Mouse (Mus musculus) induced T-regulatory cell, adult 2 months (primary cell): ENCODE measurements around the gene Serpina3f.

Experiments
- DNase-seq: peaks from one replicate; pipeline ENCODE4 v3.0.0-alpha.2; 2012; ENCODE audit warnings: low read depth

Serpina3f gene

DNA sequence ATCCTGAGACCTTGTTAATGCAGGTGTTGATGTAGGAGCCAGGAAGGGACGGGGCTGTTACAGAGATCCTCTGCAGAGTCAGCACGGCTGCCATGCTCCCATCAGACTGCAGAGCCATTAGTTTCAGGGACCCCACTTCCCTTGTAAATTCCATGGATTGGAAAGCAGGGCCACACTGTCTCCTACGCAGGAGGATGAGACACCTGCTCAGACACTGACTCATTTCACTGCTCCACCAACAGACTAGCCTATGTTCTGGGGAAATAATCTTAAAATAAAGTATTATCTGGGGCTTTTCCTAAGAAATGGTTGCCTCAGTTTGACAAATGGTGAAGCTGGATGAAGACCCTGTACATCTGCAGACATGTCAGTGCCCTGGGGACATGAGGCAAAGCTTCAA, 33.9 kb downstream of the Serpina3f start:
- DNase-seq: no peak

DNA sequence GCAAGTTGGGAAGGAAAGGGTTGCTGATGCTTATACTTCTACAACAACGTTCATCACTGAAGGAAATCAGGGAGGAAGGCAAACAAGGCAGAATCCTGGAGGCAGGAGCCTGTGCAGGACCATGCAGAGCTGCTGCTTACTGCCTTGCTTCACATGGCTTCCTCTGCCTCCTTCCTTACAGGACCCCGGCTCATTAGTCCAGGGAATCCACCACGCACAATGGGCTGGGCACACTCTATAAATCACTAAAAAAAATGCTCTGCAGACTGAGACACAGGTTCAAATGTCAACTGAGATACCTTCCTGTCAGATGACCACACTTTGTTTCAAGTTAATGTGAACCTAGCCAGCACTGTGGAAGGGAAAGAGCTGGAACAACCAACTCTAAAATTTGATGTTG, 46.7 kb downstream of the Serpina3f start:
- DNase-seq: no peak

DNA sequence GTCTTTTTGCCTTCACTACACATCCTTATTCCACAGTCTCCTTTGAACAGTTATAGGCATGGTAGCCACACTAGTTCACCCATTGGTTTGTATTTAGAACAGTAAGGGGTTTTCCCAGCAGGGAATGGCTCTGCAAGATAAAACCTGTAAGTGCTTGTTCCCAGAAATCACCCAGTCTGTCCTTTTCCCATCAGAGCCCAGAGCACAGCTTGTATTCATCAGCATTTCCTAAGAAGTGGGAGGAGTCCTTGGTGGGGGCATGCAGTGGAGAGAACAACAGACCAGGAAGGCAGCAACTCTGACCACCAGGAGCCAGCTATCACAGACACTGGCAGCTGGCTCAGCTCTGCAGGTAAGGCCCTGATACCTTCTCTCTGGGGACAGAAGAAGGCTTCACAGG, 48.5 kb downstream of the Serpina3f start, which contains the start of gene Serpina3i:
Gene Serpina3i (plus strand): TSS at position 260 of the 400 bp plus-strand sequence.
- DNase-seq: no peak

DNA sequence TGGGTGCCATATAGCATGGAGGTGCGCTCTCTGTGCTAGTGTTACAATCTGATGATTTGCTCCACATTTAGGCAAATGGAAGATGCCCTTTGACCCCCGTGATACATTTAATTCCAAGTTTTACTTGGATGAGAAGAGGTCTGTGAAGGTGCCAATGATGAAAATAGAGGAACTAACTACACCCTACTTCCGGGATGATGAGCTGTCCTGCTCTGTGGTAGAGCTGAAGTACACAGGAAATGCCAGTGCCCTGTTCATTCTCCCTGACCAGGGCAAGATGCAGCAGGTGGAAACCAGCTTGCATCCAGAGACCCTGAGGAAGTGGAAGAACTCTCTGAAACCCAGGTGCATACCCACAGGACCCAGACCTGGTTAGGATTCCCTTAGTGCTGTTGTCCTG, 52.0 kb downstream of the Serpina3f start:
- no peak for DNase-seq
